Mouse (Mus musculus) adrenal gland, postnatal 4 days (tissue): ENCODE measurements around the gene Gm364. TPM values are rescaled to one million over a fixed set of nuclear protein-coding genes. Genes with fewer than 3 reads are reported as not detected.

Source experiments
- total RNA-seq, 2 experiments: library from RNA; stranded (reverse); gene quantifications; 2 replicates each; pipeline ENCODE4 v1.2.3; 2021

Gene Gm364
- total RNA-seq, 2 experiments from 2014 or later, result not detected

Other genes starting within 250 kb of the Gm364 start
- not detected for gene Cd40lg, start 197.0 kb upstream of the Gm364 start, total RNA-seq
- gene Arhgef6, start 70.4 kb upstream of the Gm364 start, total RNA-seq, result 10 to 100 TPM; 35.8 to 38.8 TPM
- 10 to 100 TPM; 53.4 to 63.8 TPM for gene Rbmx, start 16.1 kb upstream of the Gm364 start, total RNA-seq
- not detected for gene Gpr101, start 94.6 kb downstream of the Gm364 start, total RNA-seq